Mouse (Mus musculus): Measurements from ENCODE around the gene Plin5. TPM values are rescaled to one million over a fixed set of nuclear protein-coding genes. Genes with fewer than 3 reads are reported as not detected.

The Plin5 gene
- total RNA-seq, 1 experiment = 1.4 TPM

DNA sequence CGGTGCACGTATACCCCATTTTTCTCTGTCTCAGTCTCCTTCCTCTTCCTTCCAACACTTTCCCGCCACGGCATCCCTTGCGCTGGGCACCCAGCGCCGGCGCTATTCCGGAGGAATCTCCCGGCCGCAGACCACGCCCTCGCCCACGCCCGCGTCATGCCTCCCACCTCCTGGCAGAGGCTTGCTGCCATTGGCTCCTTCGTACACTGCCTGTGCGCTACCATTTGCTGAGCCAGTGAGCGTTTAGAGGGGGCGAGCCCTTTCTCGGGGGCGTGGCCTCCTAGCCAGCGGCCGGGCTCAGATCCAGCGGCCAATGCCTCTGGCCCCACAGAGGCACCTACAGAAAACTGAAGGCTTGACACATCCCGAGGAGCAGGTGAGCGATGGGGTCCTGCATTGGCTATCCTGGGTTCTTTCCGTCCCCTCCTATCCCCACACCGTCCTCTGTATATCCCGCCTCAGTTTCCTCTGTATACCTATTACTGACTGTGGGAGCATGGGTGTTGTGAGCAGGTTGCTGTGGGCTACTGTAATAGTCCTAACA is 44.9 kb upstream of the Plin5 start, which contains the start of gene Tnfaip8l1:
Tnfaip8l1 (plus strand) TSS at position 247 of the 544 bp plus-strand sequence.
- no peak for TF ChIP-seq ZC3H11A (IDR thresholded peaks at IDR 0.05; ENCODE audit: borderline replicate concordance, low read depth, low read length)
- no peak for TF ChIP-seq MAFK (IDR thresholded peaks at IDR 0.05; ENCODE audit: insufficient read depth, low read depth, low read length)
- TF ChIP-seq HCFC1 (IDR thresholded peaks at IDR 0.05; ENCODE audit: borderline replicate concordance, insufficient read depth, low read length) = no peak
- TF ChIP-seq ZNF384 (IDR thresholded peaks at IDR 0.05; ENCODE audit: low read depth, low read length) = no peak
- TF ChIP-seq CHD2 (IDR thresholded peaks at IDR 0.05; ENCODE audit: low read depth, low read length) = no peak
- Histone ChIP-seq H3K9ac (ENCODE audit: insufficient read depth, low read depth, low read length, poor library complexity, severe bottlenecking) (peak within 1 kb of the TSS; percentile 57), H3K4me1 (ENCODE audit: control insufficient read depth in 2 of 2, insufficient read depth in 2 of 2, low read length in 2 of 2, poor library complexity in 1 of 2) (no peaks in the 10 kb centered on the region; a peak in 1 of 4 replicates), H3K9me3 (ENCODE audit: control insufficient read depth, insufficient read depth, low read depth, low read length) (no peaks in the 10 kb centered on the region), H3K27ac (ENCODE audit: insufficient read depth, low read depth, low read length, poor library complexity, severe bottlenecking) (no peak within 1 kb of the TSS), H3K4me3 (ENCODE audit: insufficient read depth in 1 of 2, low read depth in 1 of 2, low read length in 2 of 2, poor library complexity in 1 of 2, severe bottlenecking in 1 of 2) (peak within 1 kb of the TSS; percentile 50 to 88), H3K36me3 (ENCODE audit: control insufficient read depth, insufficient read depth, low read length, poor library complexity, severe bottlenecking) (no peaks in the 10 kb centered on the region)
- peak; percentile 81 for DNase-seq (ENCODE audit: low read depth, low spot score)
- in situ Hi-C loops (cut with MboI; ENCODE audit: low sequenced_read_pairs in 2 of 2, unreplicated experiment in 2 of 2) = no loop called here

DNA sequence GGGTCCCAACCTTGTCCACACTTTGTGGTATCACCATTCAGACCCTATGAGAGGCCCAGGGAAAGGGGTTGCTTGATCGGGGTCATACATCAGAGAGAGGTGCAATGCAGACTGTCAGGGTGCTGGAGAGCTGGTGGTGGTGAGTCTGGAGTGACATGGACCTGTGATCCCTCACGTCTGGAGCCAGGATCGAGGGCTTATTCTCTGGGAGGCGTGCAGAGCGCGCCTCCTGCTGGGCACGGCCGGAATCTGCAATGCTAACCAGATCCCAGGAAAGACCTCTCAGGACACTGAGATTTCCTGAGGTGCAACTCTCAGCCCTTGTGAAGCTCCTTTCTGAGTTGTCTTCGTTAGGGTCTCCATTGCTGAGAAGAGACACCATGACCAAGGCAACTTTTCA is 42.3 kb upstream of the Plin5 start:
- Histone ChIP-seq H3K9me3 (ENCODE audit: control insufficient read depth, insufficient read depth, low read depth, low read length) (no peaks in the 10 kb centered on the region), H3K9ac (ENCODE audit: insufficient read depth, low read depth, low read length, poor library complexity, severe bottlenecking) (no peak overlapping the region), H3K36me3 (ENCODE audit: control insufficient read depth, insufficient read depth, low read length, poor library complexity, severe bottlenecking) (no peaks in the 10 kb centered on the region), H3K4me3 (ENCODE audit: insufficient read depth in 1 of 2, low read depth in 1 of 2, low read length in 2 of 2, poor library complexity in 1 of 2, severe bottlenecking in 1 of 2) (no peak overlapping the region), H3K4me1 (ENCODE audit: control insufficient read depth in 2 of 2, insufficient read depth in 2 of 2, low read length in 2 of 2, poor library complexity in 1 of 2) (no peaks in the 10 kb centered on the region; a peak in 1 of 4 replicates), H3K27ac (ENCODE audit: insufficient read depth, low read depth, low read length, poor library complexity, severe bottlenecking) (no peak overlapping the region)
- in situ Hi-C loops (cut with MboI; ENCODE audit: low sequenced_read_pairs in 2 of 2, unreplicated experiment in 2 of 2) = no loop called here
- TF ChIP-seq ZC3H11A (IDR thresholded peaks at IDR 0.05; ENCODE audit: borderline replicate concordance, low read depth, low read length) (peak; percentile 71; the same call in 1 of the 2 replicates), ZNF384 (IDR thresholded peaks at IDR 0.05; ENCODE audit: low read depth, low read length) (no peak)
- DNase-seq (ENCODE audit: low read depth, low spot score) = peak; percentile 70

DNA sequence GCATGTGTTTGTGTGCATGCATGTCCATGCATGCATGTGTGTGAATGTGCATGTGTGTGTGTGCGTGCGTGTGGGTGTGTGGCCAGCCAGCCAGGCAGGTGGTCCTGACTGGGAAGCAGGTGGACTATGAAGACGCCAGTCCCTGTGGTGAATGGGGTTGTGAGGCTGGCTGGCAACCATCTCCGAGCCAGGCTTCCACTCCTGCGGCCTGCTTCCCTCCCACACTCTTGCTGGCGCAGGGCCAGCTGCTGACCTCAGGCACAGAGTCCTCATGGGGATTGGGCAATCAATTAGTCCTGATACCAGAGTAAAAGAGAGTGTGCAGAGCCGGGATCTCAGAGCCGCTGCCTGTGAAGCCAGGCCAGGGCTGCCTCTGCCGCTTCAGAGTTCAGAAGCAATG is 36.2 kb upstream of the Plin5 start:
- no peak overlapping the region for H3K27ac ChIP-seq (ENCODE audit: insufficient read depth, low read depth, low read length, poor library complexity, severe bottlenecking)
- H3K36me3 ChIP-seq (ENCODE audit: control insufficient read depth, insufficient read depth, low read length, poor library complexity, severe bottlenecking) = no peaks in the 10 kb centered on the region
- no peak overlapping the region for H3K9ac ChIP-seq (ENCODE audit: insufficient read depth, low read depth, low read length, poor library complexity, severe bottlenecking)
- in situ Hi-C loops (cut with MboI; ENCODE audit: low sequenced_read_pairs in 2 of 2, unreplicated experiment in 2 of 2) = no loop called here
- no peaks in the 10 kb centered on the region for H3K9me3 ChIP-seq (ENCODE audit: control insufficient read depth, insufficient read depth, low read depth, low read length)
- TF ChIP-seq CHD2 (IDR thresholded peaks at IDR 0.05; ENCODE audit: low read depth, low read length) (no peak), MAFK (IDR thresholded peaks at IDR 0.05; ENCODE audit: insufficient read depth, low read depth, low read length) (no peak), ZC3H11A (IDR thresholded peaks at IDR 0.05; ENCODE audit: borderline replicate concordance, low read depth, low read length) (no peak), HCFC1 (IDR thresholded peaks at IDR 0.05; ENCODE audit: borderline replicate concordance, insufficient read depth, low read length) (no peak), ZNF384 (IDR thresholded peaks at IDR 0.05; ENCODE audit: low read depth, low read length) (no peak)
- DNase-seq (ENCODE audit: low read depth, low spot score) = no peak
- H3K4me1 ChIP-seq (ENCODE audit: control insufficient read depth in 2 of 2, insufficient read depth in 2 of 2, low read length in 2 of 2, poor library complexity in 1 of 2) = peaks cover 0 to 4% of the 10 kb centered on the region in 2 experiments; a peak in 1 of 4 replicates
- H3K4me3 ChIP-seq (ENCODE audit: insufficient read depth in 1 of 2, low read depth in 1 of 2, low read length in 2 of 2, poor library complexity in 1 of 2, severe bottlenecking in 1 of 2) = no peak overlapping the region

DNA sequence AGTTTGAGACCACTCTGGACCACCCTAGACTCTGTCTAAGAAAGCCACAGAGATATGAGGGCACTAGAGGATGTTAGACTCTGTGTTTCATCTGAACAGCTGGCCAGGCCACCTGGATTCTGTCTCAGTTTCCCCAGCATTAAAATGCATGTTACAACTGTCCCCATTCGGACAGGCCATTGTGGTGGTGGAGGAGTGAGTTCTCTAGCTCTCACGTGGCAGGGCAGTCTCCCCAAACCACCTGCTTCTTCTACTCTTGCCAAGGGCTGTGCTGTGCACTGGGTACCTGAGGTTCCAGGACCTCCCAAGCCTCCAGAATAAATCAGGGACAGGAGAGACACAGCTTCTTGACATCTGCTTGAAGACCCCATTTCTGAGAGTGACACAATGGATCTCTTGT is 32.5 kb upstream of the Plin5 start:
- in situ Hi-C loops (cut with MboI; ENCODE audit: low sequenced_read_pairs in 2 of 2, unreplicated experiment in 2 of 2) = no loop called here
- TF ChIP-seq HCFC1 (IDR thresholded peaks at IDR 0.05; ENCODE audit: borderline replicate concordance, insufficient read depth, low read length) = no peak
- TF ChIP-seq CHD2 (IDR thresholded peaks at IDR 0.05; ENCODE audit: low read depth, low read length) = no peak
- no peak overlapping the region for H3K27ac ChIP-seq (ENCODE audit: insufficient read depth, low read depth, low read length, poor library complexity, severe bottlenecking)
- H3K4me3 ChIP-seq (ENCODE audit: insufficient read depth in 1 of 2, low read depth in 1 of 2, low read length in 2 of 2, poor library complexity in 1 of 2, severe bottlenecking in 1 of 2) = no peak overlapping the region
- DNase-seq (ENCODE audit: low read depth, low spot score) = no peak
- H3K36me3 ChIP-seq (ENCODE audit: control insufficient read depth, insufficient read depth, low read length, poor library complexity, severe bottlenecking) = no peaks in the 10 kb centered on the region
- H3K4me1 ChIP-seq (ENCODE audit: control insufficient read depth in 2 of 2, insufficient read depth in 2 of 2, low read length in 2 of 2, poor library complexity in 1 of 2) = peaks cover 0 to 14% of the 10 kb centered on the region in 2 experiments; a peak in 1 of 4 replicates
- H3K9ac ChIP-seq (ENCODE audit: insufficient read depth, low read depth, low read length, poor library complexity, severe bottlenecking) = no peak overlapping the region
- H3K9me3 ChIP-seq (ENCODE audit: control insufficient read depth, insufficient read depth, low read depth, low read length) = no peaks in the 10 kb centered on the region

Measured in ES-E14 (cell line).